Mouse (Mus musculus): Measurements from ENCODE around the gene Ppp1r2.
A peak's percentile ranks its signal among the peaks of the same experiment; 100 is the strongest.

Ppp1r2 gene

DNA sequence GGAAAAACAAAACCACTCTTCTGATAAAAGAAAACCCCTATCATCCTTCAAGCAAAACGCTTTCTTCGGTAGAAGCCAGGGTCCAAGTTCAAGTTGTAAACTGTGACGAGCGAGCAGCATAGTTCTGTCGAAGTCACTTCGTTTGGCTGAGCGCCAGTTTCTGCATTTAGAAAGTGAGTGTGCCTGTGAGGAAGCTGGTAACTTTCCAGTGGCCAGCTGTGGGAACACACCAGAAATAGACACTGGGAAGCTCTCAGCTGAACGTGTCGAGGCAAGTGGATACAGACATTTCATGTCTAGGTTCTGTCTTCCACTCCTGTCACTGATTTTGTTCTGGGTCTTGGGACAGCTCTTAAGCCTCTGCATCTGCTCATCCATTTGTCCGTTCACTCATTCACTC lies 15.2 kb upstream of the Ppp1r2 start:
- DNase-seq (ENCODE audit: low read depth, low spot score) = no peak

DNA sequence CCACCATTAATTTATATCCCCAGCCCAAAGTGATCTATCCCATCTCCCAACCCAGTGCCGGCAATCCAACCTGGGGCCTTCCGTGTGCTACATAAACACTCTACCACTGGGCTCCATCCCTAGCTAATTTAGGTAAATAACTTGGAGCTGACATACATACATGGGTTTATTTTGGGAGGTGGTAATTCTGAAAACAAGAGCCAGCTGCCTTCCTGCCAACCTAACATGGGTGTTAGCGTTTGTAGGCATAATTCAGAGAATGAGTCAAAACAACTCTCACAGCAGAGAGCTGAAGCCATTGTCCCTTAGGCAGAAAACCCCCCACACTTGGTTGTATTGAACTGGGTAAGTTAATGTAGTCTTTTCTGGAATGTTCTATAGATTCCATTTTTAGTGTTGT lies 12.6 kb upstream of the Ppp1r2 start:
- DNase-seq (ENCODE audit: low read depth, low spot score) = no peak

DNA sequence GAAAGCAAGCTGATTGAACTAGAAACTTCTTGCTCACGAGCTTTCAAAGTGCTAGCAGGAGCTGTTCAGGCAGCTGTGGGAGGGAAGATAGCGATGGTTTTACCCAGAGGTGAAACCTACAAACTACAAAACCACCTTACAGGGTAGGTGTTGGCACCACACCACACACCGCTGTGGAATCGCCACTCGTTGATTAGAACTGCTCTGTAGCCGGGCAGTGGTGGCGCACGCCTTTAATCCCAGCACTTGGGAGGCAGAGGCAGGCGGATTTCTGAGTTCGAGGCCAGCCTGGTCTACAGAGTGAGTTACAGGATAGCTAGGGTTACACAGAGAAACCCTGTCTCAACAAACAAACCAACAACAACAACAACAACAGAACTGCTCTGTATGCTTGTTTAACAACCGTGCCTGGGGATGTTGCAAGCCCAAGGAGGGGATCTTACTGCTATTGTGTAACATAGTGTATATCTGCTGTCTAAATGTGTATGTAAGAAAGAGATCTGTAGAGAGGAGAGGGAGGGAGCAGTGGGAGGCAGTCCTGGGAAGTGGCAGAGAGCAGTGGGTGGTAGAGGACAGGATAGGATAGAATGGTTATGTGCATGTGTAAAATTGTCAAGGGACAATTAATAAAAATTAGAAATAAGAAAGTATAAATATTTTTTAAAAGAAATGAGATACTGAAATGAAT lies 11.9 kb upstream of the Ppp1r2 start:
- DNase-seq (ENCODE audit: low read depth, low spot score) = no peak

DNA sequence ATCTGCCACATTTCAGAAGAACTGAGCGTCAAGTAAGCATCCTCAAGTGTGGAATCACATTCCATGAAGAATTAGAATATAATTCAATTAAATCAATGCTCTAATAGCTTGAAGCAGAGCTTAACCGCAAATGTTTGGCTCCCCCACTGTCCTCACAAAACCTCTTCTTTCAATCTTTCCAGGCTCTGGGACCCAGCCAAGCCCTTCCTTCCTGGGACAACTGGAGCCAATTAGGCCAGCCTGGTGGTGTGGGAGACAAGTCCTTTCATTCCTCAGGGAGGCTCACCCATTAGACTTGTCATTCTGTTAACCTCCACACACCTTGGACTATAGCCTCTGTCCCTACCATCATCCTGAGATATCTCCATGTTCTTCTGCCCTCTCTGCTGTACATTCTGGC lies 6.9 kb upstream of the Ppp1r2 start:
- DNase-seq (ENCODE audit: low read depth, low spot score) = no peak

DNA sequence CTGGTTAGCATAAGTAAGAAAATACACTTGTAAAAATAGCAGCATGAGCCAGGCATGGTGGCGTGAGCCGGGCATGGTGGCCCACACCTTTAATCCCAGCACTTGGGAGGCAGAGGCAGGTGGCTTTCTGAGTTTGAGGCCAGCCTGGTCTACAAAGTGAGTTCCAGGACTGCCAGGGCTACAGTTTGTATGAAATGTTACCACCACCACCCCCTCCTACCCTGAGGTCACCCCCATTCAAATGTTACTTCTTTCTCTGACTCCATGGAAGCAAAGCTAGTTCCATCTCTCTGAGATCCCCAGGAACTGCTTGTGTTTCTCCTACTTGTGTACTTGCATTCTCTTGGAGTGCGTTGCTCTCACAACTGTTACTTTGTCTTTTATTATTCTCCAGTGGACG lies 5.1 kb upstream of the Ppp1r2 start:
- no peak for DNase-seq (ENCODE audit: low read depth, low spot score)

DNA sequence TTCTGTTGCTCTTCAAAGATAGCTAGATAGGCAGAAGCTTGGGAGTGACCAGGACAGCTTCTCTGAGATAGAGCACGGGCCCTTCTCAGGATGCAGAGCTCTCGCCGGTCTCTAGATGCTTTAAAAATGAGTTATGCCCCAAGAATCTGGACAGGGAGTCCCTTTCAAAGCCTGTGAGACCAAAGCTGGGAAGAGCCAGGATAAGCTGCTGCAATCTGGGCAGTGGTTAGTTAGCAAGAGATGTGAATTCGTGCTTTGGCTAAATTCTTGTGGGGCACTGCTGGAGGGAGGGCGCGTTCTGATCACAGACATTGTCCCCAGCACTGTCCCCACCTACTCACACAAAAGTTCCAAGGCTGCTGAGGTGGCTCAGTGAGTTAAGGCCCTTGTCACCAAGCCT lies 3.5 kb upstream of the Ppp1r2 start:
- no peak for DNase-seq (ENCODE audit: low read depth, low spot score)

DNA sequence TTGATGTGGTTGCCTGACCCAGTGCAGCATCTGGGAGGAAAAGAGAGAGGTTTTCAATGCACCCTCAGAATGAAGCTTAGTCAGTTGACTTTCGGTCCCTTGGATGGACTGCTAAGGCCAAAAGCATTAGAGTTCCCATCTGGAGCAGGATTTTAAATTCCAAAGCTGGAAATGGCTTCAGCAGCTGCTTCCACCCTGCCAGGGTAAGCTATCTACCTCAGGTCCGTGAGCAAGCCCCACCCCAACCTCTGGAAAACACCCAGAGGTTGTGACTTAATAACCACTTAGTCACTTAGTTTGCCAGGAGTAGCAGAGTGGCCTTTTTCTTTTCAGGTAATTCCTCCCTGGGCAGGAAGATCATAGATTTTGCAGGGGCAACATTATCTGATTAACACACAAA lies 3.0 kb upstream of the Ppp1r2 start:
- no peak for DNase-seq (ENCODE audit: low read depth, low spot score)

DNA sequence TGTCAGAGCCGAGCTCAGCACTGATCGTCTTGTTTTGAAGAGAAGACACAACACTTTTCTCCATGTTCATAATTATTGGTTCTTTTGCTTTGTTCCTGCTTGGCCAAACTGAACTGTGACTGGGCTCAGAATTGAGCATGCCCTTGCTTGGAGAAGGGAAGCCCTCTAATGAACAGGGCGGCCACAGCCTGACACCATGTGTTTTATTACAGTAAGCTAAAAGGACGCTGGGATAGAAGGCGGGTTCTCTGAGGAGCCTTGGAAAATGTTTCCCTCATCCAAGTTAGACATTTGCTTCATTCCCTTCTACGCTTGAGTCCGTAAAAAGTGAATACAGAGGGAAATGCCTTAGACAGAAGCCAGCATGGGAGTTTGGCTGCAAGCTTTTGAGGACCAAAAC lies 1.9 kb upstream of the Ppp1r2 start:
- no peak for DNase-seq (ENCODE audit: low read depth, low spot score)

DNA sequence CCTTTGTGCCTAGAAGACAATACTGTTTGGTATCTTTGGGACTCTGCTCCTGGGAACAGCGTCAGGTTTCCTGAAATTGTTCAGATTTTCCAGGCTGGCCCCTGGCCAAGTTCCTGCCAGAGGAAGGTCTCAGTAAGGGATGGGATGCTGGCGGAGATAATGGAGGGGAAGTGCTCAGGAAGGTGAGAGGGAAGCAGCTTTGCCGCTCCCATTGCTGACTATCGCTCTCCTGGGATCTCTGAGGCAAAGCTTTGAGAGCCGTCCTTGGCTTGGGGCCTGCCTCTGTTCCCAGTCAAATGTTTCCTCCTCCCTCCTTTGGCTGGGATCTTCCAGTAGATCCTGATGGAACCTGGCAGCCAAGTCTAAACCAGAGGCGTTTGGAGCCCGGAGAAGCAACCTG lies 1.5 kb upstream of the Ppp1r2 start:
- DNase-seq (ENCODE audit: low read depth, low spot score) = no peak

DNA sequence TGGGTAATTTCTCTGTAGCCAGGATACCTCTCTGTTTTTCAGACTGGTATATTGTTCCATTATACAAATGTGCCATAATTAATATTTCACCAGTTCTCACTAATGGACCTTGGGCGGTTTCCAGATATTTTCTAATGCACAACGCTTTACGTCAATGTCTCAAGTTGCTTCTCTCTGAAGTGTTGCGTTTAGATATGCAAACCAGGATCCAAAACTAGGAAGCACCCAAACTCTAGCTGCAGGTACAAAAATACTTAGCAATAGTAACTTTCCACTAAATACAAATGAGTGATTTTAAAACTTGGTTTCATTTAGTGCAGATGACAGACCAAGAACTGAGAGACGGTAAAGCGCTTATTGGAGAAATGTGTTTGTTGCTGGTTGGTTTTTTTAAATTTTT lies 993 bp downstream of the Ppp1r2 start:
- DNase-seq (ENCODE audit: low read depth, low spot score) = peak; percentile 58

DNA sequence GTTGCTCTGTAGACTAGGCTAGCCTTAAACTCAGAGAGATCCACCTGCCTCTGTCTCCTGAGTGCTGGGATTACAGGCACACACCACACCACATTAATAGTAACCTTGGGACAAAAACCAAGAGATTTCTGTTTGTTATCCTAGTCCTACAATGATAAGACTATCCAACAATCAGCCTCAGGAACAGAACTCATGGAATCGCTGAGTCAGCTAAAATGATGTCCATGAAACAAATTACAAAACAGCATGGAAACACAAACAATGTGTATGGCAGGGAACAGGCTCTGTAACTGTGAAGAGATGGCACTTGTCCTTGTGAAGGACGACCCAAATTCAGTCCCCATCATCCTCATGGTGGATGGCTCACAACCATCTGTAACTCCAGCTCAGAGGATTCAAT lies 8.4 kb downstream of the Ppp1r2 start:
- DNase-seq (ENCODE audit: low read depth, low spot score) = no peak

DNA sequence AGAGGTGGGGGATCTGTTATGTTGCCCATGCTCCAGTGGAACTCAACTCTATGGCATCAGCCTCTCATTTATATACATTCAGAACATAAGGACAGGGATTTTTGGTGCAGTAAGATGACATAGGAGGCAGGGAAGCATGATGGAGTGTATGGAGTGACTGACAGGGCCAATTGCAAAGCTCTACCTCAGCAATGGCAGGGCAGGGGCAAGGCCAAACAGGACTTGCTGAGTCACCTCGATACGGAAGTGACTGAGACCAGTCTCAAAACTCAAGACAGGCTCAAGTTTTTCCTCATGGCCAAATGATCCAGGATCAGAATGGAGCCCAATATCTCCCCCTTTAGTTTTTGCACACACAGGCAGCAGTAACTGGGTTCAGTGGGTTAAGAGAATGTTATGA lies 18.9 kb downstream of the Ppp1r2 start:
- DNase-seq (ENCODE audit: low read depth, low spot score) = no peak

DNA sequence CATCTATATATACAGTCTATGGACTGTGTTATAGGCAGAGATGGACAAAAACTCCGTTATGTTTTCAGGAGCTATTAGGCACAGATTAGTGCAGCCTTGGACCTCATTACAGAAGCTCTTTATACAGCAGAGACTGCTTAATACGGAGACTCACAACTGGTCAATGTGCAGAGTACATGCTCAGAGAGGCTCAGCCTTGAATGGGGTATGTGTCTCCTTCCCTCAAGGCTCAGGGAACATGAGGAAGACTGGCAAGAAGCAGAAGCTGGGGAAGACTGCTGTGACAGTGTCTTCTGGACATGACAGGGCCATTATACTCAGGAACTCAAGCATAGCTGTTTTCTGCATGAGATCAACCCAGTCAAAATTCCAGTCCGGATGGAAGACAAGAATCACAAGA lies 19.4 kb downstream of the Ppp1r2 start:
- no peak for DNase-seq (ENCODE audit: low read depth, low spot score)

DNA sequence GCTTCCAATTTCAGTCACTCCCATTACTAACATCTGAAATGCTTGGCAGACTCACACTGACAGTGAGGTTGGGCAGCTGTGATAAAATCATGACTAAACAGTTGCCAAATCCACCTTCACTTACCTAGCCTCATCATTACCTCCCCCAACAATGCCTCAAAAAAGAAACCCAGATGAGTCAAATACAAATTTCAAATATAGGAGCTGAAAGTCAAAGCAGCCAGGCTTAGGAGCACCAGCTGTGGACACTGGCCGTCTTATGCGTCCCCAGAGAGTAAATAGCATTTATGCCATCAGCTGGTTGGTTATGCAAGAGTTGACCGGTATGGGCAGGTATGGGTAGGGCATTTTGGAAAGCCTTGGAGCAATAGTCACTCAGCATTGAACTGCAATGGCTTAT lies 25.7 kb downstream of the Ppp1r2 start:
- peak; percentile 63 for DNase-seq (ENCODE audit: low read depth, low spot score)

DNA sequence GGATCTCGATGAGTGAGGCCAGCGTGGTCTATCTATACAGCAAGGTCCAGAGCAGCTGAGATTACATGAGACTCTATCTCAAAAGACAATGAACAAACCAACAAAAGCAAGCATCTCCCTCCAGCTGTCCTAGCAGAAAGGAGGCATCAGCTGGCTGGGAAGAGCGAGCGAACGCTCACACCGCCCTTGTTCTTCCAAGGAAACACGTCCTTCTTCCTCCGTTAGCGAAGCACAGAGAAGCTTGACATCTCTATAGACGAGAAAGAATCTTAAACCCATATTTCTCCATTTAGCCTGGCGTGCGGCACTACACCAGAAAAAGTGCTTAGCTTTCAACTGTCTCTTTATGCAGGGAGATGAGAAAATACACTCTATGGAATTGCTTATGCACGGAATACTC lies 26.4 kb downstream of the Ppp1r2 start:
- DNase-seq (ENCODE audit: low read depth, low spot score) = no peak

DNA sequence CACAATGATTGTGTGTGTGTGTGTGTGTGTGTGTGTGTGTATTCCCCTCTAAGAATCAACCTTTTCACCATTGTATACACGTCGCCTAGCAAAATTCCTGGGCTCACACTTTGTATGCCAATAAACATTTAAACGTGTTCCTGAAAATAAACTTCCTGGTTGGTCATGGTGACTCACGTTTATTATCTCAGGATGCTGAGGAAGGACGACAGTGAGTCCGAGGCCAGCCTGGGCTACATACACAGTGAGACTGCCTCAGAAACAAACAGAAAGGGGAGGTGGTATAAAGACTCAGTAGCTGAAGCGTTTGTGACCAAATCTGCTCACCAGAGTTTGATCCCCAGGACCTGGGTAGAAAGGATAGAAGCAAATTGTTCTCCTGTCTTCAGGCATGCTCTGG lies 27.6 kb downstream of the Ppp1r2 start:
- DNase-seq (ENCODE audit: low read depth, low spot score) = no peak

DNA sequence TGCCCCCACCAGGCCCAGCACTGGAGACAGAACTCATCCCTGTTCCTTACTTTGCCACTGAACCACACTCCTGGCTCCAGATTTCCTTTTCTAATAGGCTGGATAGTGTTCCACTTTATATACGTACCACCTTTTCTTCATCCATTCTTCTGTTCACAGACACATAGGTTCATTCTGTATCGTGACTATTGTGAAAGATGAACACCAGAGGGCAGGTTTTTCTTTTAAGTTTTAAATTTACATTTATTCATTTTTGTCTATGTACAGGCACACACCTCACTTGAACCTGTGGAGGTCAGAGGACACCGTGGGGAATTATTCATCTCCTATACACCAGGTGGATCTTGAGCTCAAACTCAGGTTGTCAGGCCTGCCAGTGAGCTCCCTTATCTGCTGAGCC lies 31.0 kb downstream of the Ppp1r2 start:
- DNase-seq (ENCODE audit: low read depth, low spot score) = no peak

DNA sequence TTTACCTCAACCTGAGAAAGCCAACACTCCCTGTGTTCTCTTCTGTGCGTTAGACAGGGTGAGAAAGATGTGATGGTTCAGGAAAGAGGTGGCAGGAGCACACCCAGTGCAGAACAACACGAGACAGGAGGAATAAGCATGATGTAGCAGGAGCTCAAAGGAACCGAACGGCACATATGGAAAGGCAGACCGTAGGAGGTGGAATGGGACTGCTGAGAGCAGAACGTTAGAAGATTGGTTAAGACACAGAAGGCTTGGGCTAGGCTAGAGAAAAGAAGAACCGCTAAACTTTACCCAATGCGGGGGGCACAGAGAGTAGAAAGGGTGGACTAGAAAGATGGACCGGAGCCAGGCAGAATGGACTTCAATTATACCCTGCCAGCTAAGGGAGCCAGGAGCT lies 33.6 kb downstream of the Ppp1r2 start:
- DNase-seq (ENCODE audit: low read depth, low spot score) = no peak

DNA sequence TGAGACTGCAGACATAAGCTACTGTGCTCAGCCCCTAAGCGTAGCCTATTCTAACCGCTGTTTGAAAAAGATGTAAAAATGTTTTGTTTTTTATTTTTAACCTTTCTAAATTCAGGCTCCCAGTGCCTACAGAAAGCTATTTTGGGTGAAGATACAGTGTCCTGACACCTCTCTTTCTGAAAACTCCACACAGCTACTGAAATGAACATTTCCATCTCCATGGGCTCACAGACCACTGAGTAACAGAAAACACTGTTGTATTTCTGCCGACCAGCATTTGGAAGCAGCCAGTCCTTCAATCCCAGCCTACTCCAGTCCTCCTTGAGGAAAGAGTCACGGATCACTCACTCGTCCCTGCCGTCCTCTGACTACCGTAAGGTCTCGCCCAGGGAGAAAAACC lies 34.5 kb downstream of the Ppp1r2 start:
- no peak for DNase-seq (ENCODE audit: low read depth, low spot score)

DNA sequence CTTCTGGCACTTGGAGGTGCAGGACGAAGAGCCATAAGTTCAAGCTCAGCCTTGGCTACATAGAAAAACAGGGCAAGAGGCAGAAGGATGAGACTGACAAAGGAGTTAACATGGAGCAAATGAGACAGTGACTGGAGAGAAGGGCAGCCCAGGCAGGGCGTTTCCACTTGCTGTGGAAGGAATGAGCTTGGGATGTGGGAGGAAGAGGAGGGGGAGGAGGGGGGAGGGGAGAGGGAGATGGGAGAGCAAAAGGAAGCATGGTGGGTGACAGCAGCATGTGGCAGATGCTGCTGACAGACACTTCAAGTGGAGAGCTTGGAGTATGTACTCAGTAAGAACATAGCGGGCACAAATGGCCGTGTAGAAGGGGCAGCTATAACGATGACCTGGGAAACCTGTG lies 36.8 kb downstream of the Ppp1r2 start:
- DNase-seq (ENCODE audit: low read depth, low spot score) = no peak

DNA sequence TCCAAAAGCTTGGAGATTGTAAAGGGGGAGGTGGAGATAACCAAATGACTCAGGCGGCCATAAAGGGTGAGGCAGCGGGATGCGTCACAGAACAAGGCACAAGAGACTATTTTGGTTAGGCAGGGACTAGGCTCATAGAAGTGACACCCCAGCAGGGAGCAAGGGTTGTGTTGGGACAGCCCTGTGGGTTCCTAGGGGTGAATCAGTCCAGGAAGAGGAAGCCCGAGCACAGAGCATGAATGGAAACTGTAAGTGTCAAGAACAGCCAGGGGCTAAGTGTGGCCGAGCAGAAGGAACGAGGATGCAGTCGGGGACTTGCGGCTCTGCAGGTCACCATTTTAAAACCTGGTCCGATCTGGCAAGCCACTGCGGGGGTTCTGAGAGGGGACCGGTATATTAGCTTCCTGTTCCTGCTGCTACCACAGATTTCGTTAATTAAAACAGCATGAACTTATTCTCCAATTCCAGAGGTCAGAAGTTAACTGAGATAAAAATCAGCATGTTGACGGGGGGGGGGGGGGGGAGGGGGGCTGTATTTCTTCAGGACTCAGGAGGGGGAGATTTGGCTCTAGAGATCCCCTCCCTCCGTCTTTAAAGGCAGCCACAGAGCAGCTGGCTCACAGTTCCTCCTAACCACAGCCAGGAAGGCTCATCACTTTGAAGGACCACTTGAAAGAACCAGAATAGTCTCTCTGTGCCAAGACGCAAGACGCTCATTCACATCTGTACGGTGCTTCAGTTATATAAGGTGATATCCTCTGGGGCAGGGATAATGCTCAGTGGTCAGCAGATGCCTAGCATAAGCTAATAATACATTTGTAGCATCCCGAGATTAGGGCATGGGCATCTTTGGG lies 39.4 kb downstream of the Ppp1r2 start:
- peak; percentile 69 for DNase-seq (ENCODE audit: low read depth, low spot score)

DNA sequence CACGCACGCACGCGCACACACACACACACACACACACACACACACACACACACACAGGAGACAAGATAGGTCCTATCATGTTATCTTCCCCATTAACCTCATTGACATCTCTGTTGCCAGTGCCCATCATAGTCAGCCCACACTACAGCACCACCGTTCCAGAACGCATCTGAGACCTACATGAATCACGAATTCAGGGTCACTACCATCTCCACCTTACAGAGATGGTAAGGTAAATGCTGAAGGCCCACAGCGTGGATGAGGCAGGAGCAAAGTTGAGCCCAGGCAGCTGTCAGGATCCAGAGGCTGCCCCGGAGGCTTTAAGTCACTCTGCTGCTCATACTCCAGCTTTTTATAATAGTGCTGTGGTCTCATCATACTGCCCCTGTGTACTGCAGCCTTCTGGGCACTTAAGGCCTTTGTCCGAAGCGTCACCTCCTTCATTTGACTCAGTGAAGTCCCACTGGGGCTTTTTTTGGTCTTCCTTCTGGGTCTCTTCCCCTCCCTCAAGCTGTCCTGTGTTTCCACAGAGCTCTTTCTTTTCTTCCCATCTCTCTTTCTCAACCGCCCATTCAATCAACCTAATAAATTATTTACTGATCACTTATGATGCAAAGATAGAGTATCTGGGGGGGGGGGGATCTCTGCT lies 40.1 kb downstream of the Ppp1r2 start:
- DNase-seq (ENCODE audit: low read depth, low spot score) = peak; percentile 50

DNA sequence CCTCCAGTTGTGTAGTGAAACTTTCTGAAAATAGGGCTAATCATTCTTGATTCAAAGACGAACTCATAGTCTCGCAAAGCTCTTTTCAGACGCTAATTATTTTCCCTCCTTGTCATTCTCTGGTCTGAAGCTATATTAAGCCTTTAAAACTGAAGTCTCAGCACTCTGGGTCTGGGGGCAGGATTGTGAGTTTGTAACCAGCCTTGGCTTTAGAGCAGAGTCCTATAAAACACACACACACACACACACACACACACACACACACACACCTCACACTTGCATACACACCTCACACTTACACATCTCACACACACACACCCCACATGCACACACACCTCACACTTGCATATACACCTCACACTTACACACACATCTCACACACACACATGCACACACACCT lies 40.7 kb downstream of the Ppp1r2 start:
- no peak for DNase-seq (ENCODE audit: low read depth, low spot score)

Data from A20 (cell line).